Mouse (Mus musculus): ENCODE data around the gene Sgms2. TPM values are rescaled to one million over a fixed set of nuclear protein-coding genes. Genes with fewer than 3 reads are reported as not detected.

The Sgms2 gene
- polyA plus RNA-seq, 1 experiment from 2014 or later: 34.6 TPM

- ATAC-seq (ENCODE audit: low read depth): no peak
- DNase-seq (ENCODE audit: low spot score): no peak
- Histone ChIP-seq H3K4me2 (ENCODE audit: low read depth, low read length) (no peak overlapping the region), H3K4me1 (ENCODE audit: control insufficient read depth, insufficient read depth, low read length) (peaks cover 10% of the 10 kb centered on the region), H3K9ac (ENCODE audit: low read depth, low read length) (no peak overlapping the region), H3K27me3 (replicated peaks; ENCODE audit: control insufficient read depth, insufficient read depth, low read length) (no peaks in the 10 kb centered on the region), H3K27ac (replicated peaks; ENCODE audit: low read depth, low read length) (no peak overlapping the region), H3K9me3 (ENCODE audit: control insufficient read depth, low read length) (no peaks in the 10 kb centered on the region), H3K36me3 (ENCODE audit: control insufficient read depth, insufficient read depth, low read length) (no peaks in the 10 kb centered on the region), H3K4me3 (ENCODE audit: low read depth, low read length) (no peak overlapping the region)
- WGBS: 63% methylated on average over 14 of the region's 14 CpGs
Measured at GRCm38 (mm10) chr3:131322081-131322815, 169.0 kb downstream of the Sgms2 start.

DNA sequence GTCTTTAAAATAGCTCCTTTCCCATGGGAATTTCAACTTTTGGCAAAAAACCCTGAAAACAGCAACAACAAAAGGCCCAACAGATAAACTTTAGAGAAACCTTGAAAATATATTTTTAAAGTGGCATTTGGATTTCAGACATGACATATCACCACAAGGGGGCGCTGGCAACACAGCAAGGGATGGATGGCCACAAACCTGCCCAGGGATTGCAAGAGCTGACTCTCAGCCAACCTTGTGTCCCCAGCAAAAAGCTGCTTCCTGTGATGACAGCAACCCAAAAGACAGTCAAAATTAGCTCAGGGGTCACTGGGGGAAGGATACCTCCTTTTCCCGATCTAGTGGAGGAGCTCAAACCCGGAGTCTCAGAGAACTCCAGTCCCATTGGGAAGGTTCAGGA lies 171.0 kb downstream of the Sgms2 start:
- ATAC-seq (ENCODE audit: low read depth) (peak; percentile 32; the same call in 1 of the 2 replicates), DNase-seq (ENCODE audit: low spot score) (peak; percentile 88)
- Histone ChIP-seq H3K9ac (ENCODE audit: low read depth, low read length) (0 out of 2 replicates have a peak overlapping the region, but pooled peaks have one; percentile 25), H3K9me3 (ENCODE audit: control insufficient read depth, low read length) (no peaks in the 10 kb centered on the region), H3K27me3 (replicated peaks; ENCODE audit: control insufficient read depth, insufficient read depth, low read length) (no peaks in the 10 kb centered on the region), H3K4me2 (ENCODE audit: low read depth, low read length) (peak overlapping the region; percentile 40), H3K4me1 (ENCODE audit: control insufficient read depth, insufficient read depth, low read length) (peaks cover 10% of the 10 kb centered on the region), H3K4me3 (ENCODE audit: low read depth, low read length) (no peak overlapping the region), H3K36me3 (ENCODE audit: control insufficient read depth, insufficient read depth, low read length) (no peaks in the 10 kb centered on the region), H3K27ac (replicated peaks; ENCODE audit: low read depth, low read length) (no peak overlapping the region)
- WGBS: 6% methylated on average over 3 of the region's 3 CpGs

DNA sequence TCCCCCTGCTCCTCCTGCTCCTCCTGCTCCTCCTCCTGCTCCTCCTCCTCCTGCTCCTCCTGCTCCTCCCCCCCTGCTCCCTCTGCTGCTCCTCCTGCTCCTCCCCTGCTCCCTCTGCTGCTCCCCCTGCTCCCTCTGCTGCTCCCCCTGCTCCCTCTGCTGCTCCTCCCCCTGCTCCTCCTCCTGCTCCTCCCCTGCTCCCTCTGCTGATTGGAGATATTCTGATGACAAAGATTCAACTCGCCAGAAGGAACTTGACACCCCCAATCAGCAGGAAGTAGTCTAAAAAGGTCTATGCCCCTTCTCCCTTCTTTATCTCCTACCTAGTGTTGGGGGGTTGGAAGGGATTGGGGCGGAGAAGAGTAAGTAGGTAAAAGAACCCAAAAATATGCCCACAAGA lies 173.0 kb downstream of the Sgms2 start:
- Histone ChIP-seq H3K27ac (replicated peaks; ENCODE audit: low read depth, low read length) (no peak overlapping the region), H3K9ac (ENCODE audit: low read depth, low read length) (no peak overlapping the region), H3K4me3 (ENCODE audit: low read depth, low read length) (no peak overlapping the region), H3K4me1 (ENCODE audit: control insufficient read depth, insufficient read depth, low read length) (peaks cover 10% of the 10 kb centered on the region), H3K27me3 (replicated peaks; ENCODE audit: control insufficient read depth, insufficient read depth, low read length) (no peaks in the 10 kb centered on the region), H3K9me3 (ENCODE audit: control insufficient read depth, low read length) (no peaks in the 10 kb centered on the region), H3K36me3 (ENCODE audit: control insufficient read depth, insufficient read depth, low read length) (no peaks in the 10 kb centered on the region), H3K4me2 (ENCODE audit: low read depth, low read length) (no peak overlapping the region)
- WGBS: 51% methylated on average over 2 of the region's 2 CpGs
- ATAC-seq (ENCODE audit: low read depth): no peak
- no peak for DNase-seq (ENCODE audit: low spot score)

DNA sequence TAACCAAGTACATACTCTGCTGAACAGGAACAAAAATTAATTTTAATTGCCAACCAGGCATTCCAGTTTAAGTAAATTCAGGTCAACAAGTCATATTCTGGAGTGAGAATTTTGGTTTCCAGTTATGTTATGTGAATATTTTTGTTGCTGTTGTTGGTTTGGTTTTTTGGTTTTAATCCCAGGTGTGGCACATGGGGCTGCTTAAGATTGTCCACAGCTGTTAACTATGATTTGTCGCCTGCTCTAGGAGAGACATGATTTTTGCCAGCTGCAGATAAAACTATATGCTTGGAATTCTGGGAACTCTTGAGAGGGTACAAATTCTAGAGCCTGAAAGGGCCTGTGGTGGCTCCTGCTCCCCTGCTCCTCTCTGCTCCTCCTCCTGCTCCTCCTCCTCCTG lies 174.1 kb downstream of the Sgms2 start:
- no peaks in the 10 kb centered on the region for H3K36me3 ChIP-seq (ENCODE audit: control insufficient read depth, insufficient read depth, low read length)
- no peaks in the 10 kb centered on the region for H3K27me3 ChIP-seq (replicated peaks; ENCODE audit: control insufficient read depth, insufficient read depth, low read length)
- ATAC-seq (ENCODE audit: low read depth): no peak
- no peak for DNase-seq (ENCODE audit: low spot score)
- H3K9ac ChIP-seq (ENCODE audit: low read depth, low read length): no peak overlapping the region
- no peak overlapping the region for H3K27ac ChIP-seq (replicated peaks; ENCODE audit: low read depth, low read length)
- WGBS: 77% methylated on average over 1 of the region's 1 CpGs
- peaks cover 6% of the 10 kb centered on the region for H3K4me1 ChIP-seq (ENCODE audit: control insufficient read depth, insufficient read depth, low read length)
- no peak overlapping the region for H3K4me3 ChIP-seq (ENCODE audit: low read depth, low read length)
- no peaks in the 10 kb centered on the region for H3K9me3 ChIP-seq (ENCODE audit: control insufficient read depth, low read length)
- H3K4me2 ChIP-seq (ENCODE audit: low read depth, low read length): no peak overlapping the region

DNA sequence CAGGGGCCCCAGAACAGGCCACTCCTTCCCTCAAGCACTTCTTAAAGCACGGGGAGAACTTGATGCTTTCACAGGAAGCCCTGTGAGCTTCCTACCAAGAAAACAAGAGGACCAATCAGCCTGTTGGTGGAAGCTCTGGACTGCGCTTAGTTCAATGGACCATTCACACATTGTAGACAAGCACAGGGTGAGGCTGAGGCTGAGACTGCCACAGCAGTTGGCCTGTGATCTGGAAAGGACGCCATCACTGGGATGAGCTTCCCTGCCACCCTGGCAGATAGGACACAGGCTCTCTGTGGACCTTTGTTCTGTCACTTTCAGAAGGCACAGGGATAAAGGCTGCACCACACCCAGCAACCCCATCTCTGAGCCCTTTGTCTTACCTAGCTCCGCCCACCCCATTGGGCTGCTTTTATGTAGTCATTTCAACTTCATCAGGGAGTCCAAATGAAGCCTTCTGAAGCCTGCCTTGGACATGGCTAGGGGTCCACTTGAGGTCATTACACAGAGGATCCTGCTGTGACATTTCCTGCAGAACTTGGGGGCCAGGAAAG lies 175.2 kb downstream of the Sgms2 start:
- DNase-seq (ENCODE audit: low spot score): peak; percentile 40
- H3K27ac ChIP-seq (replicated peaks; ENCODE audit: low read depth, low read length): no peak overlapping the region
- ATAC-seq (ENCODE audit: low read depth): peak; percentile 53; the same call in 1 of the 2 replicates

GRCm38 (mm10) chr3:131312340-131312739 lies 178.9 kb downstream of the Sgms2 start:
- WGBS: 79% methylated on average over 9 of the region's 9 CpGs
- Histone ChIP-seq H3K4me1 (ENCODE audit: control insufficient read depth, insufficient read depth, low read length) (no peaks in the 10 kb centered on the region), H3K4me2 (ENCODE audit: low read depth, low read length) (no peak overlapping the region), H3K27ac (replicated peaks; ENCODE audit: low read depth, low read length) (no peak overlapping the region), H3K4me3 (ENCODE audit: low read depth, low read length) (no peak overlapping the region), H3K36me3 (ENCODE audit: control insufficient read depth, insufficient read depth, low read length) (no peaks in the 10 kb centered on the region), H3K9ac (ENCODE audit: low read depth, low read length) (no peak overlapping the region), H3K9me3 (ENCODE audit: control insufficient read depth, low read length) (peaks cover 13% of the 10 kb centered on the region), H3K27me3 (replicated peaks; ENCODE audit: control insufficient read depth, insufficient read depth, low read length) (no peaks in the 10 kb centered on the region)
- DNase-seq (ENCODE audit: low spot score) (no peak), ATAC-seq (ENCODE audit: low read depth) (no peak)

More for the DNA sequence above, 175.2 kb downstream of the Sgms2 start:
- no peak overlapping the region for H3K9ac ChIP-seq (ENCODE audit: low read depth, low read length)
- no peak overlapping the region for H3K4me2 ChIP-seq (ENCODE audit: low read depth, low read length)
- H3K4me1 ChIP-seq (ENCODE audit: control insufficient read depth, insufficient read depth, low read length): peaks cover 4% of the 10 kb centered on the region; the same call in 1 of the 2 replicates
- no peak overlapping the region for H3K4me3 ChIP-seq (ENCODE audit: low read depth, low read length)
- no peaks in the 10 kb centered on the region for H3K9me3 ChIP-seq (ENCODE audit: control insufficient read depth, low read length)
- WGBS: 60% methylated on average over 4 of the region's 4 CpGs
- no peaks in the 10 kb centered on the region for H3K27me3 ChIP-seq (replicated peaks; ENCODE audit: control insufficient read depth, insufficient read depth, low read length)
- no peaks in the 10 kb centered on the region for H3K36me3 ChIP-seq (ENCODE audit: control insufficient read depth, insufficient read depth, low read length)

DNA sequence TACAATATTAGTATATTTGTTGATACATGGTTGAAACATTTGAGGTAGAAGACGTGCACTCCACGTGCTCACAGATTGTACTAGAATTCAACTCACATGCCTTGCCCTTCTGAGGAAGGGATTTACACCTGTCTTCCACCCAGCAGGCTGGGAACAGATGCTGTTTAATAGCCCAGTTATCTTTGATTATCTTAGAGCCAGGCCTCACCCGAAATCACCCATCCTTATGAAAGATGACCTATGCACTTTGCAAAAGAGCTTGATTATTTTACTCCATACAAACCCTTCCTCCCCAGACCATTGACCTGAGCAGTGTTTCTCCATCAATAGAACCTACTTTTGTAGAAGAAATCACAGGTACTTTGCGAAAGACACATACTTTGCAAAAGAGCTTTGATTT lies 180.6 kb downstream of the Sgms2 start:
- WGBS: 87% methylated on average over 4 of the region's 4 CpGs

GRCm38 (mm10) chr3:131307811-131308210 lies 183.4 kb downstream of the Sgms2 start:
- no peak overlapping the region for H3K9ac ChIP-seq (ENCODE audit: low read depth, low read length)
- no peaks in the 10 kb centered on the region for H3K36me3 ChIP-seq (ENCODE audit: control insufficient read depth, insufficient read depth, low read length)
- DNase-seq (ENCODE audit: low spot score) (no peak), ATAC-seq (ENCODE audit: low read depth) (no peak)
- H3K4me1 ChIP-seq (ENCODE audit: control insufficient read depth, insufficient read depth, low read length): no peaks in the 10 kb centered on the region
- no peak overlapping the region for H3K27ac ChIP-seq (replicated peaks; ENCODE audit: low read depth, low read length)
- WGBS: 80% methylated on average over 3 of the region's 3 CpGs
- peaks cover 13% of the 10 kb centered on the region for H3K9me3 ChIP-seq (ENCODE audit: control insufficient read depth, low read length)
- peaks cover 5% of the 10 kb centered on the region; the same call in 1 of the 2 replicates for H3K27me3 ChIP-seq (replicated peaks; ENCODE audit: control insufficient read depth, insufficient read depth, low read length)
- no peak overlapping the region for H3K4me3 ChIP-seq (ENCODE audit: low read depth, low read length)
- H3K4me2 ChIP-seq (ENCODE audit: low read depth, low read length): no peak overlapping the region

More for the DNA sequence above, 180.6 kb downstream of the Sgms2 start:
- no peak for ATAC-seq (ENCODE audit: low read depth)
- H3K9me3 ChIP-seq (ENCODE audit: control insufficient read depth, low read length): peaks cover 13% of the 10 kb centered on the region
- H3K4me1 ChIP-seq (ENCODE audit: control insufficient read depth, insufficient read depth, low read length): no peaks in the 10 kb centered on the region
- H3K4me3 ChIP-seq (ENCODE audit: low read depth, low read length): no peak overlapping the region
- no peak overlapping the region for H3K4me2 ChIP-seq (ENCODE audit: low read depth, low read length)
- H3K27ac ChIP-seq (replicated peaks; ENCODE audit: low read depth, low read length): no peak overlapping the region
- DNase-seq (ENCODE audit: low spot score): no peak
- H3K36me3 ChIP-seq (ENCODE audit: control insufficient read depth, insufficient read depth, low read length): no peaks in the 10 kb centered on the region
- no peaks in the 10 kb centered on the region for H3K27me3 ChIP-seq (replicated peaks; ENCODE audit: control insufficient read depth, insufficient read depth, low read length)
- H3K9ac ChIP-seq (ENCODE audit: low read depth, low read length): no peak overlapping the region

DNA sequence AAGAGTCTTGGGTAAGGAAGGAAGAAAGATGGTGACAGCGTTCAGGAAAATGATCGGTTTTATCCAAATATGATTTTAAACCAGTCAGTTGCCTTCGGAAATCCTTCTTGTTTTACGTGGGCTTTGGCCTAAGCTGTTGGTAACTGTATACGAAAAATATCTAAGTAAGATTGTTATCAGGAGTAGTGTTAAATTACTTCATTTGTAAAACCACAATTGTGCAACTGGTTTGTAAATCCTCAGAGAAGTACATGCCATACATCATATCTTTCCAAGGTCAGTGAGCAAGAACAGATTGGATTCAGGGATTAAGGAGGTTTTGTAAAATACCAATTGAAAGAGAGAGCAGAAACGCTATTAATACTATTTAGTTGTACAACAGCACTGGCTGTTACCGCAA lies 185.0 kb downstream of the Sgms2 start:
- Histone ChIP-seq H3K4me1 (ENCODE audit: control insufficient read depth, insufficient read depth, low read length) (no peaks in the 10 kb centered on the region), H3K27ac (replicated peaks; ENCODE audit: low read depth, low read length) (no peak overlapping the region), H3K9me3 (ENCODE audit: control insufficient read depth, low read length) (peaks cover 13% of the 10 kb centered on the region), H3K4me3 (ENCODE audit: low read depth, low read length) (no peak overlapping the region), H3K36me3 (ENCODE audit: control insufficient read depth, insufficient read depth, low read length) (no peaks in the 10 kb centered on the region), H3K27me3 (replicated peaks; ENCODE audit: control insufficient read depth, insufficient read depth, low read length) (peaks cover 5% of the 10 kb centered on the region; the same call in 1 of the 2 replicates), H3K9ac (ENCODE audit: low read depth, low read length) (no peak overlapping the region), H3K4me2 (ENCODE audit: low read depth, low read length) (no peak overlapping the region)
- 76% methylated on average over 7 of the region's 7 CpGs for WGBS
- ATAC-seq (ENCODE audit: low read depth) (no peak), DNase-seq (ENCODE audit: low spot score) (no peak)
